ENCODE assay signal across 9 mouse cellular contexts in the genomic region with DNA sequence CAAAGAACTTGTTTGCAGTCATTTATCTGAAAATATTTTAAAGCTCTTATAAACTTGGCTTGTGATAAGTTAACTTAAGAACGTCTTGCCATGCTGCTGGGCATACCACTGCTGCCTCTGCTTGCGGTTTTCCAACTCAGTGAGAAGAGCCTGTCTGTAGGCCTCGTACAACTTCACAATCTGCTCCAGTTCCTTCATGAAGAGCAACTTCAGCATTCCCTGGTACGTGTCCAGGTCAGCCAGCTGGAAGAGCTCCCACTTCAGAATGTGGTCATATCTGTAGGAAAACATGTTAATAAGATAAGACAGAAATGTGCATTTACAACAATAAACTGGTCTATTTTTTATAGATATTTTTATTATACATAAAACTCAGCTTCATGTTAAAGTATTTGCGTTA. TPM values are rescaled to one million over a fixed set of nuclear protein-coding genes. Genes with fewer than 3 reads are reported as not detected.
DNase-seq lines count a peak whose midpoint lies in the region; ATAC-seq lines count a peak whose summit lies in the region.
"Had no signal": no experiment of that assay in that cellular context is flagged by ENCODE, and none has a peak within 500 bp of the region (broad histone marks: within the 10 kb centered on the region; RNA-seq: fewer than 3 reads in every experiment).

No protein-coding gene starts in this region.

- peaks cover 92% of the 10 kb centered on the region for H3K36me3 ChIP-seq in liver, embryonic 12.5 days

- no peak overlapping the region for H3K9ac ChIP-seq in liver, embryonic 12.5 days

- H3K27ac ChIP-seq in liver, embryonic 12.5 days: peak overlapping the region; percentile 69

- no peak overlapping the region for H3K4me2 ChIP-seq in liver, embryonic 12.5 days

- no peaks in the 10 kb centered on the region for H3K27me3 ChIP-seq in liver, embryonic 12.5 days (replicated peaks)

- no peak for ATAC-seq in liver, embryonic 12.5 days

- no peaks in the 10 kb centered on the region for H3K9me3 ChIP-seq in liver, embryonic 12.5 days (replicated peaks)

- peaks cover 16% of the 10 kb centered on the region for H3K4me1 ChIP-seq in liver, embryonic 12.5 days

- DNase-seq in adrenal gland, postnatal 10 days: peak; percentile 33
- DNase-seq in adrenal gland, adult 8-10 months: no peak
- no peak for DNase-seq in liver
- peak; percentile 42 for DNase-seq in kidney, postnatal 14 days
- peak; percentile 47 to 79 for DNase-seq in lung, postnatal 4 days
- no peak for DNase-seq in layer of hippocampus, adult 9-11 months
- no peak for DNase-seq in left cerebral cortex, adult 11 months (ENCODE audit: low spot score)
- DNase-seq: right cerebral cortex, postnatal 14 days had no signal

- H3K4me3 ChIP-seq in liver, embryonic 12.5 days: no peak overlapping the region

- WGBS in liver, embryonic 12.5 days (ENCODE audit: insufficient replicate concordance): 64% methylated on average over 5 of the region's 5 CpGs

RNA-seq across cellular contexts. Expression of a gene that starts 20.7 kb away (rescaled TPM):
- 10 to 100 TPM; 44.2 to 52.3 TPM for total RNA-seq in adrenal gland, postnatal 10 days (2021)
- total RNA-seq in adrenal gland, adult 8-10 months (2022): 10 to 100 TPM; 37.3 to 43.6 (median 40.4) TPM
- polyA plus RNA-seq in liver, embryonic 12.5 days (2016; fragmentation: Nextera tagmentation; extraction: Ambion mirVana): 7.7 and 8.2 TPM in 2 replicates

Comparison
In these comparisons a context has a peak if more than half of its experiments do, and no peak if none do; other contexts are left out.
1. DNase-seq: peak in adrenal gland, postnatal 10 days (single experiment), kidney, postnatal 14 days (single experiment) and lung, postnatal 4 days (2 of 2); none in adrenal gland, adult 8-10 months (single experiment), liver (single experiment), layer of hippocampus, adult 9-11 months (single experiment) and left cerebral cortex, adult 11 months (single experiment).